In genomic region chr13:44419056-44419455, GRCm38 (mm10) we compare ENCODE assay signal across 8 mouse cellular contexts.
DNase-seq lines count a peak whose midpoint lies in the region; ATAC-seq and TF ChIP-seq lines count a peak whose summit lies in the region.
"Had no signal": no experiment of that assay in that cellular context is flagged by ENCODE, and none has a peak within 500 bp of the region (broad histone marks: within the 10 kb centered on the region; RNA-seq: fewer than 3 reads in every experiment).

No protein-coding gene starts in this region.

- no peaks in the 10 kb centered on the region for H3K9me3 ChIP-seq in liver, embryonic 13.5 days (replicated peaks)
- H3K9me3 ChIP-seq: hindbrain, embryonic 15.5 days had no signal

- H3K4me1 ChIP-seq in liver, embryonic 13.5 days (replicated peaks), result peaks cover 22% of the 10 kb centered on the region
- peaks cover 11% of the 10 kb centered on the region for H3K4me1 ChIP-seq in bone marrow, adult 2 months (ENCODE audit: control insufficient read depth, insufficient read depth, low read length)

- no peak for ATAC-seq in liver, embryonic 13.5 days (ENCODE audit: low read depth)
- peak; percentile 51 to 69; a peak in 2 of 4 replicates for ATAC-seq in hematopoietic stem cell, adult 5-6 weeks (replicated peaks in 1 of 2; ENCODE audit: insufficient read depth in 1 of 2, low FRiP score in 2 of 2, low TSS enrichment in 1 of 2, low read depth in 1 of 2, poor library complexity in 2 of 2, severe bottlenecking in 2 of 2)

- no peaks in the 10 kb centered on the region for H3K27me3 ChIP-seq in liver, embryonic 13.5 days
- H3K27me3 ChIP-seq: hindbrain, embryonic 15.5 days had no signal

- intact Hi-C loops in left cerebral cortex, postnatal 14 days (cut with DNase I), result no loop called here

- no peaks in the 10 kb centered on the region for H3K36me3 ChIP-seq in liver, embryonic 13.5 days
- H3K36me3 ChIP-seq in macrophage (ENCODE audit: inconsistent target), result no peaks in the 10 kb centered on the region
- H3K36me3 ChIP-seq: hindbrain, embryonic 15.5 days had no signal

- 0 out of 2 replicates have a peak overlapping the region, but pooled peaks have one; percentile 26 for H3K4me2 ChIP-seq in liver, embryonic 13.5 days

- 63% methylated on average over 8 of the region's 8 CpGs for WGBS in liver, embryonic 13.5 days (ENCODE audit: insufficient replicate concordance)
- 40% methylated on average over 8 of the region's 8 CpGs for WGBS in bone marrow, adult 2 months
- 46% methylated on average over 8 of the region's 8 CpGs for WGBS in macrophage (ENCODE audit: missing documents)

- no peaks in the 10 kb centered on the region for H3K79me2 ChIP-seq in macrophage (ENCODE audit: inconsistent target)

- no peak for TF ChIP-seq CTCF in bone marrow, adult 2 months (IDR thresholded peaks at IDR 0.05; ENCODE audit: control insufficient read depth, insufficient read depth, low read length)

- H3K27ac ChIP-seq in liver, embryonic 13.5 days, result no peak overlapping the region; the same call in 1 of the 2 replicates
- peak overlapping the region; percentile 88 for H3K27ac ChIP-seq in bone marrow, adult 2 months (ENCODE audit: control insufficient read depth, insufficient read depth, low read depth, low read length, poor library complexity)
- peak overlapping the region; percentile 28 for H3K27ac ChIP-seq in macrophage
- H3K27ac ChIP-seq: hindbrain, embryonic 15.5 days had no signal

- no peak overlapping the region for H3K9ac ChIP-seq in liver, embryonic 13.5 days
- H3K9ac ChIP-seq: hindbrain, embryonic 15.5 days had no signal

- DNase-seq in liver, embryonic 13.5 days, result no peak
- DNase-seq in liver, result no peak
- no peak for DNase-seq in left cerebral cortex, postnatal 14 days (ENCODE audit: low spot score in 2 of 2)
- DNase-seq in layer of hippocampus, postnatal 10 days (ENCODE audit: low spot score in 2 of 2), result no peak

- H3K4me3 ChIP-seq in liver, embryonic 13.5 days (replicated peaks), result no peak overlapping the region
- H3K4me3 ChIP-seq in bone marrow, adult 2 months (replicated peaks; ENCODE audit: control insufficient read depth, low read depth, low read length), result no peak overlapping the region
- no peak overlapping the region for H3K4me3 ChIP-seq in macrophage (ENCODE audit: inconsistent target)
- H3K4me3 ChIP-seq: hindbrain, embryonic 15.5 days had no signal

- no peak for TF ChIP-seq POLR2A in bone marrow, adult 2 months (IDR thresholded peaks at IDR 0.05; ENCODE audit: borderline replicate concordance, control insufficient read depth, low read depth, low read length)
